Mouse (Mus musculus): ENCODE data around the gene Lrrc75b.
"Not testable (repeated sequence)": the region's sequence is repeated elsewhere in the genome, so short reads cannot be mapped to it uniquely, and the experiment has no call there.

Lrrc75b gene

DNA sequence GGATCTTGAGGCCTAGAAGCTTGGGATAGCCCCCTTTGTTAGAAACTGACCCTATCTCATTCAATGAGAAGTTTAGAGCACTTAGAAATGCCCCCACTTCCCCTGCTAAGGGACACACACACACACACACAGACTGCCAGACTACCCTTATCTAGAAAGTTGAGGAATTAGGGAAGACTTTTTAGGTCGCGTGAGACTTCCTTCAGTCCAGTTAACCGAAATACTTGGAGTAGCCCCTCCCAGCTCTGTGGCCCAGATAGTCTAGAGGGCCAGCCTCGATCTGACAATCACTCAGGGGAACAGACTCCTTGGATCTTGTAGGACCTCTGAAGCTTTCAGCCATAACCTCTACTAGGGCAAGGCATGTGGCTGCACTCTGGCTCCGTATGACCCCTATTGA is 7.9 kb upstream of the Lrrc75b start:
- DNase-seq (ENCODE audit: low read depth, low spot score): no peak

DNA sequence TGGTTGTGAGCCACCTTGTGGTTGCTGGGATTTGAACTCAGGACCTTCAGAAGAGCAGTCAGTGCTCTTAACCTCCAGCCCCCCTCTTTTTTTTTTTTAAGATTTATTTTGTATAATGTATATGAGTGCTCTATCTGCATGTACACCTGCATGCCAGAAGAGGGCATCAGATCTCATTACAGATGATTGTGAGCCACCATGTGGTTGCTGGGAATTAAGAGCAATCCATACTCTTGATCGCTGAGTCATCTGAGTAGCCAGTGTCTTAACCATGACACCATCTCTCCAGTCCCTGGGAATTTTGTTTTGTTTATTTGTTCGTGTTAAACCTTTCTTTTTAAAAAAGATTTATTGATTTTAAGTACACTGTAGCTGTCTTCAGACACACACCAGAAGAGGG is 6.6 kb upstream of the Lrrc75b start:
- DNase-seq (ENCODE audit: low read depth, low spot score): not testable (repeated sequence)

DNA sequence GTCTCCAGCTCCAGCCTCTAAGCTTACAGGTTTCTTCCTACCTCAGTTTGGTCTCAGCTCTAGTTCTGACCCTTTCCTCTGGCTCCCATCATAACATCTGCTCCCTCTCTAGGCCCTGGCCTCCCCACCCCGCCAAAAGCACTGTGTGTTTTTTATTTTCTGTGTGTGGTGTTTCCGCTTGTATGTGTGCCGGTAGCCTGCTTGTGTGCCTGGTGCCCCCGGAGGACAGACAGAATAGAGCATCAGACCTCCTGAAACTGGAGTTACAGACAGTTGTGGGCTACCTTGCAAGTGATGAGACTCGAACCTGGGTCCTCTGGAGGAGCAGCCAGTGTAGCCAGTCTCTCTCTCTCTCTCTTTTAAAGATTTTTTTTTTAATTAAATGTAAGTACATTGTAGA is 6.2 kb upstream of the Lrrc75b start:
- peak; percentile 13 for DNase-seq (ENCODE audit: low read depth, low spot score)

DNA sequence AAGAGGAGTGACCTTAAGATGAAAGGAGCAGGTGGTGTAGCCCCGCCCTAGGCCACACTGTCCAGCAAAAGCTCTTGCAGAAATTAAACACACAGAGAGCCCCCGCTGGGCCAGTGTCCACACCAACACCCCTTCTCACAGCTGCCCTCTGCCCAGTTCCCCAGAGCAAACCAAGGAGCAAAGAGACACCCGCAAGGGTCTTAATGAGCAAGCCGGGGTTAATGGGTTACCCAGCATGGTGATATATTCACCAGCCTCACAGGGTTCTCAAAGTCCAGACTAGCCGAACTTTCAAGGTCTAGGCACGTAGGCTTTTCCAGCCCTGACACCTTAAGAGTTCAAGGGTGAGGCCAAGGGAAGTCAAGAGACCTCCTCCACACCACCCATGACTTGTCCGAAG is 5.8 kb upstream of the Lrrc75b start:
- DNase-seq (ENCODE audit: low read depth, low spot score): no peak

DNA sequence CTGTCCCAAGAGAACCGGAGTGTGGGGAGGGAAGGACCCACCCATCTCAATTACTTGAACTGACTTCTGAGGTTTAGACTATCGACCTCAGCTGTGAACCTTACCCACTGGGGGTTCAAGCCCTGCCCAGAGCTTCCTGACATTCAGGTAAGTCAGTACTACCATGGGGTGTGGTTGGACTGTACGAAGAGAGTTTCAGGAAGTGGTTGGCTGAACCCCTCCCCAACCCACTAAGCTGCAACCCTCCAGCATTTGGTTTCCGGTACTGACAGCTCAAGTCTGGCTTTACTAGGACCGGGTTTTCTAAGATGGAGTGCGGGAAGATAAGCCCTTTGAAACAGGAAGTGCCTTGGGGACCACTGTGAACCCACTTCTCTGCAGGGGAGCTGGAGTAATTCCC is 5.3 kb upstream of the Lrrc75b start:
- no peak for DNase-seq (ENCODE audit: low read depth, low spot score)

DNA sequence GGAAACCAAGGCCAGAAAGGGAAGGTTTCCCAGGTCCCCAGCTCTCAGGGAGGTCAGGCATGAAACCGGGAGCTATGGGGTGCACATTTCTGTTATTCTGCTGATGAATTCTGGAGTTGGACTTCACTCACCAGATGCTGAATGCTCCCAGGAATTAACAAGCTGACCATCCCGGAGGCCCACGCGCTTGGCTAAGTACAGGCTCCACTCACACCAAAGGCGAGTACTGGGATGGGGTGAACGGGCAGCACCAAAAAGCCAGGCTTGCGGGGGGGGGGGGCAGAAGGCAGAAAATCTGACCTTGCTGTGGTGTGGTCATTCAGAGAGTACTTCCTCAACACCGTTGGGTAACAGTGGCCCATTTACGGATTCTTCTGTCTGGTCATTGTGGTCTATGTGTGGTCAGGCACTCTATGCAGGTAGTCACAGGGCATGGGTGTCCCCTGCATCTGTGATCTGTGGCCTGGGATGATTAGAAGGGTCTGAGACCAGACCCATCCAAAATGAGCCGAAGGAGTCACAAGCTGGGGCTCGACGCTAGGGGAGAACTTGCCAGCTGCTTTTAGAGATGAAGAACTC is 4.6 kb upstream of the Lrrc75b start:
- DNase-seq (ENCODE audit: low read depth, low spot score): no peak

DNA sequence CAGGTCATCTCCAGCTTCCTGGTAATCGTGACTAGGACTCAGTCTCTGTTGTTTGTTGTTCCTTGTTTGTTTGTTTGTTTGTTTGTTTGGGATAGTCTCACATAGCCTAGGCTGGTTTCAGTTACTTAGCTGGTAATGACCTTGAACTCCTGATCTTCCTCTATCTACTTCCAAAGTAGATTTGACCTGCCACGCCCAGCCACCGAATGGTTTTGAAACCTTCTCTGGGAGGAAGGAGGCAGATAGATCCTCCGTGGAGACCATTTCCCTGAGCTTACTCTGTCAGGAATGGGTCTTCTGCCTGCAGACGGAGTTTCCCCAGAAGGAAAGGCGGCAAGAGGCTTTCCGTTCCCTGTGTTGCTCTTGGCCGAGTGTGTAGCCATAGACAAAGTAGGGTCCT is 2.5 kb upstream of the Lrrc75b start:
- DNase-seq (ENCODE audit: low read depth, low spot score): no peak

DNA sequence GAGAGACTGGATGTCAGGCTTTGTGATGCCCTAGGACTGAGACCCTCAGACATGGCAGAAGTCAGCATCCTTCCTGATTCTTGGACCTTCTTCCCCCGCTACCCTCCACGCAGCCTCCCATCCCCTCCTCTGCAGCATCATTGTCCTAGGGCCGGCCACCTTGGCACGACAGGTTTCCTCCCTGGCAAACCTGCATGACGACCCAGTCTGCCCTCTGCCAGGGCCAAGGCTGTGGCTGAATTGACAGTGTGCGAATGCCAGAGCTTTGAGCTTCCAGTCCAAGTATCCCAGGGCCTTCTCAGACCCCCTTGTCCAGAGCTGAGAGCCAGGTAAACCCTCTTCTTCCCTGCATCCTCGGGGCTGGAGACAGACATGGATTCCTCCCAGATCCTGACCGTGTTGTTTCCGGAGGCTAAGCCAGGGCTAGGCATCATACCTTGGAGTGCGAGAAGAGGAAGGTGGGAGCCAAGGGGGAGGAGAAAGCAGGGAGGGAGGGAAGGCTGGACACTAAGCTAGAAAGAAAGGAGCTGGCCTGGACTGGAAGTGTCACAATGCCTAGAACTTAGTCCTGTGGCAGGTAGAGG is 1.0 kb upstream of the Lrrc75b start, which contains the start of gene Ggt1:
TSS of gene Ggt1 (plus strand) at position 534 of the 584 bp plus-strand sequence.
- no peak for DNase-seq (ENCODE audit: low read depth, low spot score)

DNA sequence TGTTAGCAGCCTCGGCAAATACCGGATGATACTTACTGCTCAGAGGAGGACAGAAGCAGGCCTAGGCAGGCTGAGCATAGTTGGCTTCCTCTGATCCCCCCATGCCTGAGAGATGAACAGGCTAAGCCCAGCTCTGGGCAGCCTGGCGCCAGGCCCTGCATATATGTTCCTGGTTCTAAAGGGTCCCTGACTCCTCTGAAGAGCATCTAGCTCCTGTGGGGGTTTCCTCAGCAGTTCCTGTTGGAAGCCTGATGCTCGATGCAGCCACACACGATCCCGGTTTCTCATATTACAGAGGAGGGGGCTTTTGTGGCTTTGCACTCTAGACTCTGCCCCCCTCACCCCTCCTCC is 394 bp upstream of the Lrrc75b start:
- no peak for DNase-seq (ENCODE audit: low read depth, low spot score)

DNA sequence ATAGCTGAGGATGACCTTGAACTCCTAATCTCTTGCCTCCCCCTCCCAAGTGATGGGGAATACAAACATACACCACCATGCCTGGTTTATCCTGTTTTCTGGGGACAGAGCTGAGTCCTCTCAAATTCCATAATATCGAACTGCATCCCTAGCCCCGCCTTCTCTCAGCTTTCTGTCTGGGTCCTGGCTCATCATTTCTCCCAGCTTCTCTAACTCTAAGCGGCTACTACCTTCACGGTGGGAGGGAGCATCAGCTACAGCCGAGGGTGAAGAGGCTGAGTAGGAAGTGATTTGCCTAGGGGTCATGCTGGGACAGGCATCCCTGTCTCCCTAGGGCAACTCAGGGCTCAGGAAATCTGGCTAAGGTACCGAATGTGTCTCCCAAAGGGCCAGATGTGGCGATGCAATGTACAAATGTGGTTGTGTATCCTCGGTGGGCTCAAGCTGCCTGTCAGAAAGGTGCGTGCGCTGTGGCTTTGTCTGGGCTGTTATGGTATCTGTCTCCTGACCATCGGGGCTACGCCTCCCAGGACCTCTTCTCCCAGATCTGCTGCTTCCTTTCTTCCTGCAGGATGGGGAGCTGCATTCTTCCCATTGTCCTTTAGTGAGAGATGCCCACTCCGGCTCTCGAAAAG is 972 bp downstream of the Lrrc75b start:
- no peak for DNase-seq (ENCODE audit: low read depth, low spot score)

DNA sequence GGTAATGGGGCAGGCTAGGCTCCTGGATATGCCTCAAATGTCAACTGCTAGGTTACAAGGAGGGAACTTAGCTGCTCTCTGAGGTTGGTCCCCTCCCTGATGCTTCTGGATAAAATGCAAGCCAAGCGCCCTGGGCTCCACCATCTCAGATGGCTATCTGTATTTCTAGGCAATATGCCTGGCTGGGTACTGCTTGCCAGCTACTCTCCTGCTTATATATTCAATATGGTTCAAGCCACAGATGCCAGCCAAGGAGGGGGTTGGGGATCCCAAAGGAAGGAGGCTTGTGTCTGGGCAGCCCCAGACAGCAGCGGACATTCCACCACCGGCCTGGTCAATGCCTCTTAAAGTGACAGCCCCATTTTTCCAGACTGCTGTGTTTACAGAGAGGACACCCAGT is 1.6 kb downstream of the Lrrc75b start:
- no peak for DNase-seq (ENCODE audit: low read depth, low spot score)

DNA sequence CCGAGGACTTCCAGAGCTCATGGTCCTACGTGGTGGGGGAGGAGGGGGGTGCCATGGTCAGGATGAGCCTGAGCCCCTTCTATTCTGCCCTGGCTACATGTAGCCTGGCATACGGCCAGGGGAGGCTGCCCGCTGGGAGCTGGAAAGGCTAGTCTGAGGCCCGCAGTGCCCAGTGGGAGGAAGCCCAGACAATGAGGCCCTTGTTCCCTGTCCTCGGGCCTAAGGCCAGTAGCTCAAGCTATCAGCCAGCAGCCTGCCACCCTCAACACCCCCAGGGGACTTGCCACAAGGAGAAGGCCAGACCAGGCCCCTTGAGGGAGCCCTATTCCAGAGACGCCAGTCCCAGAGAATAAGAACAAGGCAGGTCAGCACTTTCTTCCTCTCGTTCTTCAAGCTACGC is 4.1 kb downstream of the Lrrc75b start:
- DNase-seq (ENCODE audit: low read depth, low spot score): no peak

DNA sequence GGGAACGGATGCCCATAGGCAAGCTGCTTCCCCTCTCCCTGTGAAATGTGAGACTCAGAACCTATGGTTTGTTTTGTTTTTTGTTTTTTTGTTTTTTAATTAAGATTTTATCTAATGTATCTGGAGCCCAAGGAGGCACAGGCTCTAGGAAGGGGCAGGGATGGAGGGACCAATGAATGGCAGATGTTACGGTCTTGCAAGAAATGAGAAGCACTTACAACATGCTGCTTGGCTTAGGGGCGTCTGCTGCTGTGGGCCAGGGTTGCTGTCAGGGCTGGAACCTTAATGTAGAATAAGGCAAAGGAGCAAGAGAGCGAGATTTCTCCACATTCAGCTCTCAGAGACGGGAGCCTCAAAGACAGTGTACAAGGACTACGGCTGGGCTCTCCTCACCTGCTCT is 4.6 kb downstream of the Lrrc75b start:
- no peak for DNase-seq (ENCODE audit: low read depth, low spot score)

DNA sequence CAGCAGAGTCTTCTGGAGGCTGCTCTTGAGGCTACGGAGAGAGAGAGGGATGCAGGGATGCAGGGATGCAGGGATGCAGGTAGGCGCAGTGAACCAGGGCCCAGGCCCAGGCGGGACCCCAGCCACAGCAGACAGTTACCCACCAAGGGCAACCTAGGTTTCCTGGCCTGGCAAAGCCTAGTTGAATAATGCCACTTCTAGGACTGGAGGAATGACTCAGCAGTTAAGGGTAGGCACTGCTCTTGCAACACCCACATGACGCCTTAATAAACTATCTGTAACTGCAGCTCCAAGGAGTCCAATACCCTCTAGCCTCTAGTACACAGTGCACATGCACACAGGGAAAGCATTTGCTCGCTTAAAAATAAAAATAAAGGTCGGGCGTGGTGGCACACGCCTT is 6.0 kb downstream of the Lrrc75b start:
- no peak for DNase-seq (ENCODE audit: low read depth, low spot score)

DNA sequence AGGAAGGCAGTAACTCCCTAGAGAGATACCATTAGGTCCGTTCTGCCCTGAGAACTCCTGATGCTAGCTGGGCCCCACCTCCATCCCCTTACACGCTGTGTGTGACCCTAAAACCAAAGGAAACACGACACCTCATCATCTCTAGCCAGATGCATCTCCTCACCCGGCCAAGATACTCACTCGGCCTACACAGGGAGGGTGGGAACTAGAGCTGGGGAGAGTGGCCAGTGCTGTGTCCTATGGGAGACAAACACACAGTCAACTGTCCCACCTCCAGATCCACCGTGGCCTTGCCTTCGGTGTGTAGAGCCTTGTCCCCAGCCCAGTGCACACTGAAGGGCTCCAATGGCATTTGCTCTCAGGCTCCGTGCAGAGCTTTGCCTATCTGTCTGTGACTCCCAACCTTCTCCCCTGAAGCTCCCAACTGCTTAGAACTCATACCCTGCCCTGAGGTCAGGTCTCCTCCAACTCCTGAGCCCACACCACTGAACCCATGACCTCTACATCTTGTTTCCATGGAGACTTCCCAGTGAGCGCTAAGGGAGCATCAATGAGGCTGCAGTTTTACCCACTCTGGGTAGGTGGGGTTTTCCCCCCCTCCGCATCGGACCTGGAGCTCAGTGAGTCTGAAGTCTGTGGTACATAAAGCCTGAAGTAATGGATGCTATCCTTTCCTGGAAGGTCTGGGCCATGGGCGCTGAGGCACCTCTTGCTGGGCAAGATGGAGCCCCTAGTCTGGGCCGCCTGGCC is 7.3 kb downstream of the Lrrc75b start:
- DNase-seq (ENCODE audit: low read depth, low spot score): no peak

DNA sequence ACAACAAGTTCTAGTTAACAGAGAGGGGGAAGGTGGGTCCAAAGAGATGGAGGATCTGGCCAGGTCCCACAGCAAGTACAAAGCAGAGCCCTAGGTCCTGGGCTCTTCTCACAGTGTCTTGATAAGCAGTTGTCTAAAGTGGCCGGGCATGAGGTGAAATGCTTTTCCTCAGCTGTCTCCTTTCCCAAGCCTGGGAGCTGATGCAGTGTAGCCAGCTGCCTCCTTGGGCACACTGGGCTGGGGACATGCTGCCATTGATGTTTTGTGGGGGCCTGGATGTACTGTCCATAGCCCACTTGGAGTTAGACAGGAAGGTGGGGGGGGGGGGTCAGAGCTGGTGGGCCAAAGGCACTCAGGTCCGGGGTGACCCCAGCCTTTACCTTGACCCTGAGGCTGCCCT is 8.0 kb downstream of the Lrrc75b start:
- DNase-seq (ENCODE audit: low read depth, low spot score): no peak

DNA sequence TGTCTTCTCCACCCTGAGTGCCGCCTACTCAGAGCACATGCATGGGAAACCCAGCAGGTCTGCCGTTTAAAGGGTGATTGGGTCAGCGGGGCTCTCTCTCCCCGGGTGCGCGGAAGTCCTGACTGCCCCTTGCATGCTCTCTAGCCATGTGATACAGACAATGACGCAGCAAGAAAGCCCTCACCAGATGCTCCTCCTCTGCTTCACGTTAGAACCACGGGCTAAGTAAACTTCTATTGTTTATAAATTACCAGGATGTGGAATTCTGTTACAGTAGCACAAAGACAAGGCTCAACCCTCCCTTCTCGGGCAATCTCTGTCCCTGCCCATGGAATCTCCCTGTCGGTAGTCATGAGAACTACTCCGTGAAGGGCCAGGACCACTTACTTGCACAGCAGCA is 9.0 kb downstream of the Lrrc75b start:
- no peak for DNase-seq (ENCODE audit: low read depth, low spot score)

DNA sequence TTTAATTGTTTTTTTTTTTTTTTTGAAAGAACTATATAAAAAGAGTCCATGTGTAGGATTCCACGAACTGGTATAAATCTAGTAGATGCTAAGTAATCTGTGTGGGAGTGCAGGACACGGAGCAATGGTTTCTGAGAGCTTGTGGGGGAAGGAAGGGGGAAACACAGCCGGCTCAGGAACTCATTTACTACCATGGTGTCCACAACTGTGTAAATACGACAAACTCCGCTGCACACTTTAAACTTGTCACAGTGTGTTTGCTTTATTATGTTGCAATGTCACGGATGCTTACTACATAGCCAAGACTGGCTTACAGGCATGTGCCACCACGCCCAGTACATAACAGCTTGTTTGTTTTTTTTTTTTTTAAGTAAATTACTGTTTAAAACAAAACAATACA is 10.2 kb downstream of the Lrrc75b start:
- no peak for DNase-seq (ENCODE audit: low read depth, low spot score)

DNA sequence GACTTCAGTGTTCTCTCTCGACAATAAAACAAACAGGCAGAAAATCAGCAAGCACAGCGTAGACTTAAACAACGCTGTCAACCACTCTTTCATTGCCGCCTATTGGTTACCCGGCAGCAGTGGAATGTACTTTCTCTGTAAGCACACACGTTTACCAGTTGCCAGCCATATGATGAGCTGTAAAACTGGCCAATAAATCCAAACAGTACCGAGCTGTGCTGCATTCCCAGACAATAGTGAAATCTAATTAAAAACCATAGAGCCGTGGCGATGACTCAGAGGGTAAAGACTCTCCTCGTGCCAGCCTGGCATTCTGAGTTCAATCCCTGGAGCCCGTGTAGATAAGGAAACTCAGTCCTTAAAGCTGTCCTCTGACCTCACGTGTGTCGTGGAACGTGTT is 11.6 kb downstream of the Lrrc75b start:
- DNase-seq (ENCODE audit: low read depth, low spot score): no peak

DNA sequence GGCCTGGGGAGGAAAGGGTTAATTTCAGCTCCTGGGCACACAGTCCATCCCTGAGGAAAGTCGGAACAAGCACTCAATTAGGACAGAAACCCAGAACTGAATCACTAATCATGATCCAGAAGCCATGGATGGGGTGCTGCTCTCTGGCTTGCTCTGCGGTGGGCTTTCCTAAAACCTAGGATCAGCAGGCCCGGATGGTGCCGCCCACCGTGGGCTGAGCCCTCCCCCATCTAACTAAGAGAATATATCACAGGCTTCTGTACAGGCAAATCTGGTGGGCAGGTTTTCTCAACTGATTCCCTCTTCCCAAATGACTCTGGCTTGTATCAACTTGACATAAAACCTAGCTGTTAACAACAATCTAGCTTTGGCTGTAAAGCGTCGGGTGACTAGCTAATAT is 12.2 kb downstream of the Lrrc75b start:
- DNase-seq (ENCODE audit: low read depth, low spot score): no peak

DNA sequence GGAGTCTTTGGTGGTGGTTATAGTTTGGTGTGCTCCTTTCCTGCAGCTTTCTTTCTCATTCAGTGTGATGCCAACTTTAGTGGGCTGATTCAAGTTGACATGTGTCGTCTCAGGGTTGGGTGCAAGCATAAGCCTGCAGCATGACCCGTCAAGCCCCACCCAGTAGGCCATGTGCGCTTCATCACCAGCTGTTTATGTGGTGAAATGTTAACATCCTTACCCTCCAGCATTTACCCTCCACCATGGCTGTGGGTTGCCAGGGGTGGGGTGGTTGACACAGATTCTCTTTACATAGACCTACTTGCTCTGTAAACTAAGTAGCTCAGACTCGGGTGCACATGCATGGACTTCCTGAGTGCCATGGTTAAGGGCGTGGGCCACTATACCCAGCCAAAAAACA is 24.0 kb downstream of the Lrrc75b start:
- DNase-seq (ENCODE audit: low read depth, low spot score): no peak

DNA sequence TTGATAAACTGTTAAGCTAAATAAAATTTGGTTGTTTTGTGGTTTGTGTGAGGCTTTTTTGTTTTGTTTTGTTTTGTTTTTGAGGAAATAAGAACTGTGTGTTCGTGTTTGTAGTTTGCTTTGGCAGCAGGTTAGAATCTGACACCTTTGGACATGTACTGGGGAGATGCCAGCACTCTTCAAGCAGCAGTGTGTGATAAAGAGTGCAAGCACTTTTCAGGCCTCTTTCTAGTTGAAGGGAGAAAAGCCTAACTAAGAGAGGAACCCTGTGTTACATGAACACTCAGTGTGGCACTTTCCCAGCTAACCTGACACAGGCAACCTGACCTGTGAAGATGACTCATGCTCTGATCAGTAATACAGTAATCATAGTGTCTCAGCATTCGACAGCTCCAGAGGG is 24.7 kb downstream of the Lrrc75b start:
- DNase-seq (ENCODE audit: low read depth, low spot score): no peak

DNA sequence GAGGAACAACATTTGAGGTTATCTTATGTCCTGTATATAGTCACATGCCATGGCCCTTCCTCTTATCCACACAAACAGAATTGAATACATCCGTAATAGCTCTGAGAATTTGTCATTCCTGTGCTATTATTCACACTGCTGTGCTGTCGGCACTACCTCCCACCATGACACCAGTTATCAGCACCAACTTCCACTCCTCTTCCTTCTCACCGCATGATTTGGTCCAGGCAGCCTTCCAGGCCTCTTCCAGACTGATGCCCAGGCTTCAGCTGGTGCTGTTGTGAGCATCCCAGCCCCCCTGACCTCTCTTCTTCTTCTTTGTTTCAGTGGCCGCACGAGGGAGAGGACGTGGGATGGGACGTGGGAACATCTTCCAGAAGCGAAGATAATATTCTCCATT is 25.2 kb downstream of the Lrrc75b start:
- no peak for DNase-seq (ENCODE audit: low read depth, low spot score)
